Mouse (Mus musculus) monocyte, adult 5-6 weeks (primary cell): Measurements from ENCODE around the gene Avl9. TPM values are rescaled to one million over a fixed set of nuclear protein-coding genes. Genes with fewer than 3 reads are reported as not detected.

ENCODE experiments used
- ATAC-seq: fragments of 153-309, 156-312 bp; replicated peaks from 2 replicates; pipeline ENCODE4 v1.8.0; 2017; ENCODE audit warnings: mild to moderate bottlenecking; ENCODE audit not compliant: low TSS enrichment, insufficient number of reproducible peaks, severe bottlenecking, poor library complexity, low FRiP score
- total RNA-seq: library from RNA; stranded (forward); fragments of 200-1000, 200-491, 200-594 nt; gene quantifications from 3 replicates; pipeline ENCODE4 v1.2.3, GENCODE M21; 2017

The Avl9 gene
- total RNA-seq, 1 experiment from 2014 or later: 66.0 TPM

- no peak for ATAC-seq
Measured at GRCm38 (mm10) chr6:56785068-56785467, 70.4 kb downstream of the Avl9 start.

GRCm38 (mm10) chr6:56787668-56788067, 73.0 kb downstream of the Avl9 start:
- ATAC-seq: no peak

GRCm38 (mm10) chr6:56789336-56789735, 74.6 kb downstream of the Avl9 start:
- ATAC-seq: no peak

- no peak for ATAC-seq
Measured at GRCm38 (mm10) chr6:56794834-56795233, 80.1 kb downstream of the Avl9 start.

GRCm38 (mm10) chr6:56796232-56796631, 81.5 kb downstream of the Avl9 start:
- ATAC-seq: no peak

- ATAC-seq: peak; percentile 38; the same call in 1 of the 2 replicates
Measured at GRCm38 (mm10) chr6:56796668-56797141, 82.0 kb downstream of the Avl9 start.

- ATAC-seq: peak; percentile 79
Measured at GRCm38 (mm10) chr6:56797311-56798151, 82.8 kb downstream of the Avl9 start, which contains the start of gene Kbtbd2. TSS of gene Kbtbd2 (minus strand) at chr6:56797813.

GRCm38 (mm10) chr6:56798152-56798465, 83.4 kb downstream of the Avl9 start:
- no peak for ATAC-seq

GRCm38 (mm10) chr6:56805026-56805425, 90.3 kb downstream of the Avl9 start:
- no peak for ATAC-seq

GRCm38 (mm10) chr6:56806195-56806594, 91.5 kb downstream of the Avl9 start:
- no peak for ATAC-seq

- ATAC-seq: peak; percentile 80
Measured at GRCm38 (mm10) chr6:56808656-56809055, 94.0 kb downstream of the Avl9 start.

Other genes starting within 250 kb of the Avl9 start
- 1.0 to 3.6 TPM (median 2.7 TPM) in 3 replicates for gene Pde1c, start 145.8 kb upstream of the Avl9 start, total RNA-seq
- gene Lsm5, start 10.2 kb upstream of the Avl9 start, total RNA-seq: 65.8 to 113 TPM (median 109 TPM) in 3 replicates
- gene Kbtbd2, start 82.9 kb downstream of the Avl9 start, total RNA-seq: 75.5 to 79.5 TPM (median 77.3 TPM) in 3 replicates
- gene Fkbp9, start 117.2 kb downstream of the Avl9 start, total RNA-seq: 0.29 to 1.2 TPM (median 0.32 TPM) in 3 replicates
- 38.6 to 88.2 TPM (median 56.0 TPM) in 3 replicates for gene Nt5c3, start 209.0 kb downstream of the Avl9 start, total RNA-seq
- 0.19 TPM in 2 of 3 replicates, not detected in the other for gene Vmn1r4, start 209.1 kb downstream of the Avl9 start, total RNA-seq